Mouse (Mus musculus) MEL (cell line): ENCODE results near the gene Aip. TPM values are rescaled to one million over a fixed set of nuclear protein-coding genes. Genes with fewer than 3 reads are reported as not detected.
"Not testable (repeated sequence)": the region's sequence is repeated elsewhere in the genome, so short reads cannot be mapped to it uniquely, and the experiment has no call there.

ENCODE experiments used
- DNase-seq: peaks from one replicate; pipeline ENCODE4 v3.0.0; 2011; ENCODE audit warnings: low read depth, low spot score
- H3K27ac ChIP-seq: 2 replicates; pipeline ENCODE4 v1.5.1; 2012; ENCODE audit warnings: low read depth, mild to moderate bottlenecking, control low read depth, low read length, moderate library complexity; ENCODE audit not compliant: control insufficient read depth
- H3K27me3 ChIP-seq, 2 experiments: fragments of 150-350 bp in 1 of 2; sonication (generic) in 1 of 2; 2 replicates each; pipeline ENCODE4 v1.6.1; 2012; ENCODE audit warnings: low read length in 2 of 2, mild to moderate bottlenecking in 2 of 2, improper control_type of control experiment in 1 of 2, moderate library complexity in 1 of 2; ENCODE audit not compliant: insufficient read depth in 2 of 2, control insufficient read depth in 1 of 2
- H3K36me3 ChIP-seq, 2 experiments: 2 replicates each; pipeline ENCODE4 v1.6.1; 2012 to 2014; ENCODE audit warnings: low read length in 2 of 2, improper control_type of control experiment in 1 of 2, inconsistent platforms in 1 of 2, mild to moderate bottlenecking in 1 of 2; ENCODE audit not compliant: insufficient read depth in 2 of 2, control insufficient read depth in 1 of 2
- H3K4me1 ChIP-seq, 2 experiments: fragments of 150-350 bp in 1 of 2; sonication (generic) in 1 of 2; 2 replicates each; pipeline ENCODE4 v1.6.1; 2012; ENCODE audit warnings: low read length in 2 of 2, improper control_type of control experiment in 1 of 2, mild to moderate bottlenecking in 1 of 2; ENCODE audit not compliant: insufficient read depth in 2 of 2, control insufficient read depth in 1 of 2
- H3K4me3 ChIP-seq, 2 experiments: fragments of 150-350 bp in 1 of 2; sonication (generic) in 1 of 2; 2 replicates each; pipeline ENCODE4 v1.5.1; 2012; ENCODE audit warnings: low read depth in 2 of 2, low read length in 2 of 2, mild to moderate bottlenecking in 2 of 2, moderate library complexity in 2 of 2, control low read depth in 1 of 2, improper control_type of control experiment in 1 of 2; ENCODE audit not compliant: control insufficient read depth in 1 of 2, insufficient read depth in 1 of 2
- H3K79me2 ChIP-seq: 2 replicates; pipeline ENCODE4 v1.6.1; 2012; ENCODE audit warnings: mild to moderate bottlenecking, low read length, moderate library complexity; ENCODE audit not compliant: control insufficient read depth, poor library complexity, insufficient read depth
- H3K9ac ChIP-seq: 2 replicates; pipeline ENCODE4 v1.6.1; 2012; ENCODE audit warnings: low read depth, mild to moderate bottlenecking, control low read depth, low read length, moderate library complexity; ENCODE audit not compliant: control insufficient read depth, poor library complexity, severe bottlenecking
- H3K9me3 ChIP-seq: fragments of 150-350 bp; sonication (generic); replicated peaks from 2 replicates; pipeline ENCODE4 v1.6.1; 2012; ENCODE audit warnings: mild to moderate bottlenecking, low read length, improper control_type of control experiment, moderate library complexity; ENCODE audit not compliant: insufficient read depth
- CHD1 ChIP-seq: IDR thresholded peaks from 2 replicates; pipeline ENCODE4 v1.6.1; 2012; ENCODE audit warnings: low read depth, mild to moderate bottlenecking, inconsistent platforms, low read length, improper control_type of control experiment
- CTCF ChIP-seq, 3 experiments: IDR thresholded peaks in 2 of 3; conservative IDR thresholded peaks in 1 of 3; 2 replicates each; pipeline ENCODE4 v1.5.1; 2011 to 2012; ENCODE audit warnings: low read length in 3 of 3, low read depth in 2 of 3, mild to moderate bottlenecking in 2 of 3, improper control_type of control experiment in 1 of 3, inconsistent platforms in 1 of 3, mixed read lengths in 1 of 3, moderate library complexity in 1 of 3; ENCODE audit not compliant: control insufficient read depth in 1 of 3, insufficient read depth in 1 of 3, poor library complexity in 1 of 3, severe bottlenecking in 1 of 3
- E2F4 ChIP-seq: IDR thresholded peaks from 2 replicates; pipeline ENCODE4 v1.6.1; 2011; ENCODE audit warnings: low read depth, low read length, improper control_type of control experiment, borderline replicate concordance
- ELF1 ChIP-seq: IDR thresholded peaks from 2 replicates; pipeline ENCODE4 v1.6.1; 2014; ENCODE audit warnings: low read depth, mild to moderate bottlenecking, inconsistent platforms, low read length, improper control_type of control experiment, moderate library complexity
- GABPA ChIP-seq: IDR thresholded peaks from 2 replicates; pipeline ENCODE4 v1.6.1; 2012; ENCODE audit warnings: low read depth, mild to moderate bottlenecking, inconsistent platforms, low read length, improper control_type of control experiment, moderate library complexity
- HCFC1 ChIP-seq: IDR thresholded peaks from 2 replicates; pipeline ENCODE4 v1.6.1; 2012; ENCODE audit warnings: low read depth, mild to moderate bottlenecking, inconsistent platforms, low read length, improper control_type of control experiment, moderate library complexity
- MAFK ChIP-seq: IDR thresholded peaks from 2 replicates; pipeline ENCODE4 v1.6.1; 2011; ENCODE audit warnings: low read depth, mild to moderate bottlenecking, low read length, improper control_type of control experiment, borderline replicate concordance
- MAZ ChIP-seq: IDR thresholded peaks from 2 replicates; pipeline ENCODE4 v1.6.1; 2012; ENCODE audit warnings: low read depth, mild to moderate bottlenecking, inconsistent platforms, low read length, improper control_type of control experiment
- MXI1 ChIP-seq: IDR thresholded peaks from 2 replicates; pipeline ENCODE4 v1.6.1; 2011; ENCODE audit warnings: mild to moderate bottlenecking, low read depth, low read length, improper control_type of control experiment
- MYC ChIP-seq: IDR thresholded peaks from 2 replicates; pipeline ENCODE4 v1.6.1; 2011; ENCODE audit warnings: low read depth, mild to moderate bottlenecking, low read length, improper control_type of control experiment, moderate library complexity
- NELFE ChIP-seq: IDR thresholded peaks from 2 replicates; pipeline ENCODE4 v1.6.1; 2011; ENCODE audit warnings: low read depth, low read length, improper control_type of control experiment
- NRF1 ChIP-seq: IDR thresholded peaks from 2 replicates; pipeline ENCODE4 v1.6.1; 2014; ENCODE audit warnings: low read depth, mild to moderate bottlenecking, inconsistent platforms, low read length, improper control_type of control experiment, moderate library complexity; ENCODE audit not compliant: poor library complexity, insufficient read depth, severe bottlenecking
- POLR2A ChIP-seq, 2 experiments: IDR thresholded peaks; 2 replicates each; pipeline ENCODE4 v1.6.1; 2011 to 2012; ENCODE audit warnings: low read length in 2 of 2, mild to moderate bottlenecking in 2 of 2, control low read depth in 1 of 2, improper control_type of control experiment in 1 of 2, low read depth in 1 of 2, moderate library complexity in 1 of 2; ENCODE audit not compliant: control insufficient read depth in 1 of 2, insufficient read depth in 1 of 2, poor library complexity in 1 of 2
- RCOR1 ChIP-seq: IDR thresholded peaks from 2 replicates; pipeline ENCODE4 v1.6.1; 2012; ENCODE audit warnings: low read depth, mild to moderate bottlenecking, inconsistent platforms, low read length, improper control_type of control experiment
- SIN3A ChIP-seq: IDR thresholded peaks from 2 replicates; pipeline ENCODE4 v1.6.1; 2012; ENCODE audit warnings: low read length, improper control_type of control experiment, inconsistent platforms
- SMC3 ChIP-seq: IDR thresholded peaks from 2 replicates; pipeline ENCODE4 v1.6.1; 2011; ENCODE audit warnings: low read depth, low read length, improper control_type of control experiment
- TAL1 ChIP-seq: IDR thresholded peaks from 2 replicates; pipeline ENCODE4 v1.6.1; 2012; ENCODE audit warnings: mild to moderate bottlenecking, inconsistent platforms, low read length, moderate library complexity, mixed read lengths
- TBP ChIP-seq: IDR thresholded peaks from 2 replicates; pipeline ENCODE4 v1.8.0; 2011; ENCODE audit warnings: low read depth, low read length, improper control_type of control experiment
- UBTF ChIP-seq: IDR thresholded peaks from 2 replicates; pipeline ENCODE4 v1.6.1; 2012; ENCODE audit warnings: low read depth, mild to moderate bottlenecking, inconsistent platforms, low read length, improper control_type of control experiment, moderate library complexity, borderline replicate concordance; ENCODE audit not compliant: insufficient read depth
- USF2 ChIP-seq, 2 experiments: IDR thresholded peaks; 2 replicates each; pipeline ENCODE4 v1.6.1; 2011 to 2012; ENCODE audit warnings: improper control_type of control experiment in 2 of 2, low read length in 2 of 2, borderline replicate concordance in 1 of 2, inconsistent platforms in 1 of 2, low read depth in 1 of 2, mild to moderate bottlenecking in 1 of 2; ENCODE audit not compliant: insufficient read depth in 1 of 2
- ZC3H11A ChIP-seq: IDR thresholded peaks from 2 replicates; pipeline ENCODE4 v1.6.1; 2012; ENCODE audit warnings: low read depth, mild to moderate bottlenecking, inconsistent platforms, low read length, improper control_type of control experiment
- ZKSCAN1 ChIP-seq: IDR thresholded peaks from 2 replicates; pipeline ENCODE4 v1.6.1; 2012; ENCODE audit warnings: low read depth, mild to moderate bottlenecking, inconsistent platforms, low read length, improper control_type of control experiment, moderate library complexity
- polyA plus RNA-seq, 2 experiments: library from polyadenylated mRNA; stranded (reverse) in 1 of 2; unstranded in 1 of 2; fragments of >175 nt in 1 of 2; fragments of >200 nt in 1 of 2; gene quantifications; 2 replicates each; pipeline versions ENCODE4 v1.2.1 to v1.2.4; 2012; ENCODE audit warnings: low replicate concordance in 2 of 2, low read depth in 1 of 2; ENCODE audit not compliant: insufficient read length in 2 of 2, insufficient read depth in 1 of 2, missing spikeins in 1 of 2
- total RNA-seq: library from RNA; depleted of rRNA; stranded (reverse); fragments of 300-350 nt; gene quantifications from 2 replicates; pipeline ENCODE4 v1.2.3, GENCODE M21; 2012

Aip gene
- total and polyA plus RNA-seq, 3 experiments = 37.8 to 101 TPM; not detected in 1

DNA sequence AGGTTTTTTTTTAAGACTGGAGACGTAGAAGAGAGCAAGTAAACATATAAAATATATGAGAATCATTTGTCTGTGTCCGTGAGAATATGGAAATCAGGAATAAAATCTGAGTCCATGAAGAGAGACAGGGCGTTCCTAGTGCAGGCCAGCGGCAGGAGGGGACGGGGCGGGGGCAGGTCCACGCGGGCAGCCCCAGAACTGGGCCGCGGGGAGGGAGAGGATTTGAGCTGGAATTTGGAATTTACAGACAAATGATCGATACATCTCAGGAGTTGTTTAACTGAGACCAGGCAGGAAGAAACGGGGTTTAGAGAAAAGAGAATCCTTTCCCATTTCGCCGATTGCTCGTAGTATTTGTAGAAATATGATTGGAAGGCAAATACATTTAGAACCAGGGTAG lies 55.3 kb downstream of the Aip start:
- H3K9ac ChIP-seq = no peak overlapping the region
- peaks cover 7 to 9% of the 10 kb centered on the region in 2 experiments for H3K27me3 ChIP-seq
- H3K36me3 ChIP-seq = no peaks in the 10 kb centered on the region

GRCm38 (mm10) chr19:4068717-4069410 lies 56.8 kb downstream of the Aip start:
- H3K9me3 ChIP-seq = no peaks in the 10 kb centered on the region
- H3K36me3 ChIP-seq = no peaks in the 10 kb centered on the region
- H3K4me3 ChIP-seq = no peak overlapping the region
- H3K27me3 ChIP-seq = peaks cover 6 to 7% of the 10 kb centered on the region in 2 experiments
- no peaks in the 10 kb centered on the region for H3K79me2 ChIP-seq
- H3K27ac ChIP-seq = no peak overlapping the region
- TF ChIP-seq USF2 (IDR thresholded peaks at IDR 0.05; ENCODE audit: borderline replicate concordance in 1 of 2, insufficient read depth in 1 of 2, low read depth in 1 of 2, low read length in 2 of 2) (no peak), MAFK (no peak), HCFC1 (no peak), ZKSCAN1 (no peak), UBTF (no peak), MXI1 (no peak), E2F4 (no peak), GABPA (no peak), MYC (no peak), CHD1 (no peak), SMC3 (no peak), NELFE (no peak), ELF1 (no peak), POLR2A (IDR thresholded peaks at IDR 0.05; ENCODE audit: control insufficient read depth in 1 of 2, insufficient read depth in 1 of 2, low read depth in 1 of 2, low read length in 2 of 2, poor library complexity in 1 of 2) (no peak), TBP (no peak), NRF1 (no peak), SIN3A (no peak), ZC3H11A (no peak)
- H3K9ac ChIP-seq = no peak overlapping the region
- DNase-seq = no peak
- H3K4me1 ChIP-seq = peaks cover 0 to 2% of the 10 kb centered on the region in 2 experiments; a peak in 1 of 4 replicates

More for the DNA sequence above, 55.3 kb downstream of the Aip start:
- no peak for DNase-seq
- TF ChIP-seq NELFE (no peak), TAL1 (no peak), CTCF (IDR thresholded peaks at IDR 0.05 in 2 of 3, conservative IDR thresholded peaks at IDR 0.05 in 1 of 3; ENCODE audit: control insufficient read depth in 1 of 3, insufficient read depth in 1 of 3, low read depth in 2 of 3, low read length in 3 of 3, poor library complexity in 1 of 3, severe bottlenecking in 1 of 3) (no peak), RCOR1 (no peak), ZC3H11A (no peak), ELF1 (no peak), MAZ (no peak), MYC (no peak), E2F4 (no peak)
- Histone ChIP-seq H3K4me1 (no peaks in the 10 kb centered on the region), H3K79me2 (no peaks in the 10 kb centered on the region), H3K9me3 (no peaks in the 10 kb centered on the region), H3K27ac (no peak overlapping the region), H3K4me3 (no peak overlapping the region)

DNA sequence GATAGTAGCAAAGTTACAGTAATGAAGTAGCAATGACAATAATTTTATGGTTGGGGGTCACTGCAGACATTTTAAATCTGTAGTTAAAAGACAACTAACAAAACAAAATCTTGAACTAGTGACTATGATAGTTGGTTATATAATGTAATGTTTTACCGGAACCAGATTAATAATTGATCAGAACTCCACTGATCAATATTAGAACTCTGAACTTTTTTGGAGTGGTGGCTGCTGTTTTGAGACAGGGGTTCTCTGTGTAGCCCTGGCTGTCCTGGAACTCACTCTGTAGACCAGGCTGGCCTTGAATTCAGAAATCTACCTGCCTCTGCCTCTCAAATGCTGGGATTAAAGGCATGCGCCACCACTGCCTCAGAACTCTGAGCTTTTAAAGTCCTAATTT lies 57.4 kb downstream of the Aip start:
- not testable (repeated sequence) for H3K4me1 ChIP-seq, H3K27ac ChIP-seq, H3K9ac ChIP-seq, H3K79me2 ChIP-seq, H3K36me3 ChIP-seq, DNase-seq, H3K27me3 ChIP-seq, H3K9me3 ChIP-seq, H3K4me3 ChIP-seq
